Comparison of ENCODE assay signal across 14 mouse cellular contexts in genomic region chr6:114941201-114941849, GRCm38 (mm10). TPM values are rescaled to one million over a fixed set of nuclear protein-coding genes. Genes with fewer than 3 reads are reported as not detected.
DNase-seq lines count a peak whose midpoint lies in the region; ATAC-seq and TF ChIP-seq lines count a peak whose summit lies in the region.
"Had no signal": no experiment of that assay in that cellular context is flagged by ENCODE, and none has a peak within 500 bp of the region (broad histone marks: within the 10 kb centered on the region; RNA-seq: fewer than 3 reads in every experiment).

No protein-coding gene starts in this region.

- H3K36me3 ChIP-seq in heart, embryonic 16.5 days (ENCODE audit: control insufficient read depth, insufficient read depth), result no peaks in the 10 kb centered on the region
- H3K36me3 ChIP-seq in heart, embryonic 10.5 days, result no peaks in the 10 kb centered on the region
- H3K36me3 ChIP-seq in kidney, embryonic 15.5 days, result no peaks in the 10 kb centered on the region
- H3K36me3 ChIP-seq: hindbrain, embryonic 12.5 days; neural tube, embryonic 15.5 days had no signal

- H3K4me3 ChIP-seq in heart, embryonic 16.5 days (ENCODE audit: low read length), result no peak overlapping the region
- H3K4me3 ChIP-seq in heart, embryonic 10.5 days, result no peak overlapping the region
- no peak overlapping the region for H3K4me3 ChIP-seq in kidney, embryonic 15.5 days (replicated peaks)
- H3K4me3 ChIP-seq: hindbrain, embryonic 12.5 days; neural tube, embryonic 15.5 days had no signal

- CTCF ChIA-PET in Patski (lab: Charles Lee), result interaction anchor here (2.8 kb wide), 1 partner anchor 9 kb away, joined by 11 read pairs; no protein-coding TSS in a partner anchor

- no peak overlapping the region for H3K9ac ChIP-seq in heart, embryonic 16.5 days (ENCODE audit: low read length)
- H3K9ac ChIP-seq in kidney, embryonic 15.5 days, result no peak overlapping the region
- H3K9ac ChIP-seq: hindbrain, embryonic 12.5 days; neural tube, embryonic 15.5 days had no signal

- 64% methylated on average over 8 of the region's 8 CpGs for WGBS in heart, embryonic 16.5 days
- WGBS in heart, embryonic 10.5 days, result 65% methylated on average over 8 of the region's 8 CpGs
- 51% methylated on average over 8 of the region's 8 CpGs for WGBS in kidney, embryonic 15.5 days

- TF ChIP-seq CTCF in Patski (IDR thresholded peaks at IDR 0.05), result no peak

- in situ Hi-C loops in Patski (cut with MboI; ENCODE audit: low pct_unique_long_range_greater_than_20kb), result loop anchor here (25.0 kb wide), 1 partner anchor 321 kb away; the partner anchor contains the start of gene Timp4

- H3K4me1 ChIP-seq in heart, embryonic 16.5 days (ENCODE audit: control insufficient read depth, insufficient read depth, low read length), result no peaks in the 10 kb centered on the region
- H3K4me1 ChIP-seq in heart, embryonic 10.5 days, result no peaks in the 10 kb centered on the region
- H3K4me1 ChIP-seq in kidney, embryonic 15.5 days, result peaks cover 8% of the 10 kb centered on the region; the same call in 1 of the 2 replicates
- H3K4me1 ChIP-seq: hindbrain, embryonic 12.5 days; neural tube, embryonic 15.5 days had no signal

- DNase-seq in heart, embryonic 10.5 days (ENCODE audit: low spot score), result no peak
- DNase-seq in Patski (ENCODE audit: low read depth, low spot score), result no peak
- DNase-seq in lung, postnatal 10 days, result peak; percentile 65
- DNase-seq in cerebellum, postnatal 4 days (ENCODE audit: low spot score in 2 of 2), result no peak
- DNase-seq in neural tube, embryonic 10.5 days (ENCODE audit: extremely low spot score, low spot score), result no peak
- DNase-seq: cerebellum, adult 11 months; embryo, embryonic 11 days; thymus, postnatal 25 days had no signal

- POLR2A ChIA-PET in Patski (lab: Charles Lee), result no interaction called here

- H3K9me3 ChIP-seq in heart, embryonic 16.5 days (replicated peaks; ENCODE audit: control insufficient read depth, low read length), result no peaks in the 10 kb centered on the region
- no peaks in the 10 kb centered on the region for H3K9me3 ChIP-seq in heart, embryonic 10.5 days
- no peaks in the 10 kb centered on the region for H3K9me3 ChIP-seq in kidney, embryonic 15.5 days (replicated peaks)
- H3K9me3 ChIP-seq: neural tube, embryonic 15.5 days had no signal

- no peak for ATAC-seq in heart, embryonic 16.5 days (replicated peaks; ENCODE audit: extremely low read depth, insufficient read depth, low FRiP score)
- ATAC-seq in Patski, result peak; percentile 58
- ATAC-seq in kidney, embryonic 15.5 days (replicated peaks; ENCODE audit: low FRiP score), result 0 out of 2 replicates have a peak, but pooled peaks have one; percentile 43
- ATAC-seq: midbrain, embryonic 16.5 days had no signal

- H3K27ac ChIP-seq in heart, embryonic 16.5 days (ENCODE audit: low read length), result 0 out of 2 replicates have a peak overlapping the region, but pooled peaks have one; percentile 28
- no peak overlapping the region for H3K27ac ChIP-seq in heart, embryonic 10.5 days
- H3K27ac ChIP-seq in kidney, embryonic 15.5 days, result peak overlapping the region; percentile 72; the same call in 1 of the 2 replicates
- H3K27ac ChIP-seq: hindbrain, embryonic 12.5 days; macrophage; neural tube, embryonic 15.5 days had no signal

- H3K27me3 ChIP-seq in heart, embryonic 16.5 days (ENCODE audit: control insufficient read depth, insufficient read depth, low read length), result no peaks in the 10 kb centered on the region
- no peaks in the 10 kb centered on the region for H3K27me3 ChIP-seq in heart, embryonic 10.5 days (ENCODE audit: insufficient read depth, poor library complexity, severe bottlenecking)
- no peaks in the 10 kb centered on the region for H3K27me3 ChIP-seq in Patski
- H3K27me3 ChIP-seq in kidney, embryonic 15.5 days, result no peaks in the 10 kb centered on the region
- H3K27me3 ChIP-seq: hindbrain, embryonic 12.5 days had no signal

- no peak overlapping the region for H3K4me2 ChIP-seq in heart, embryonic 16.5 days (ENCODE audit: low read depth, low read length)
- no peak overlapping the region for H3K4me2 ChIP-seq in kidney, embryonic 15.5 days
- H3K4me2 ChIP-seq: hindbrain, embryonic 12.5 days; neural tube, embryonic 15.5 days had no signal

RNA-seq across cellular contexts. Expression of gene Vgll4, which starts 28.5 kb away (rescaled TPM):
- 65.3 and 68.0 TPM in 2 replicates for polyA plus RNA-seq in heart, embryonic 16.5 days (2015; fragmentation: Nextera tagmentation; extraction: Ambion mirVana)
- 58.5 and 76.8 TPM in 2 replicates for polyA plus RNA-seq in heart, embryonic 10.5 days (2016; fragmentation: Nextera tagmentation; extraction: Ambion mirVana)
- 98.0 TPM for polyA plus RNA-seq in Patski (2021)
- polyA plus RNA-seq in kidney, embryonic 15.5 days (2015; fragmentation: Nextera tagmentation; extraction: Ambion mirVana), result 106 and 110 TPM in 2 replicates
